Mouse (Mus musculus) ovary, adult 2 months (tissue): ENCODE data around the gene Slc22a17. TPM values are rescaled to one million over a fixed set of nuclear protein-coding genes. Genes with fewer than 3 reads are reported as not detected.

Source experiments
- polyA plus RNA-seq: library from polyadenylated mRNA; depleted of rRNA; stranded (reverse); fragments of >200 nt; gene quantifications from 2 replicates; pipeline ENCODE4 v1.2.3, GENCODE M21; 2012; rRNA removed

The Slc22a17 gene
- polyA plus RNA-seq = 262 and 375 TPM in 2 replicates

DNA sequence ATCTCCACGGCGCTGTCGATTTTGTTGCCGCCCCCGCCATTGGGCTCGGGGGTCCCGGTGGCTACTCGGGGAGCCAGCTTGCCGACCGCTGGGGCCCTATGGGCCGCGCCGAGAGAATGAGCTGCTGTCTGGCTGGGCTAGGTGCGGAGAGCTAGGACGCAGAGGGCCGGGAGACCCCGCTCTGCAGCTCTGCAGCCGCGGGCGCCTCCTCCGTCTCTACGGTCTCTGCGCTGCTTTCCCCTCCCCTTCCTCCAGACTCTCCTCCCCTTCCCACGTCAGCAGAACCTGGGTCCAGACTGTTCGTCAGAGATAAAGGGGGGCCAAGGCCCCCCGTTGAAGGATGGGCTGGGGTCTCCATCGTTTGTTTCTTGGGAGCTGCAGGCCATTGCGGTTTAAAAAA is at the start of gene Slc22a17:
Gene Slc22a17, minus strand, starts transcription at position 247 of the 400 bp plus-strand sequence.

DNA sequence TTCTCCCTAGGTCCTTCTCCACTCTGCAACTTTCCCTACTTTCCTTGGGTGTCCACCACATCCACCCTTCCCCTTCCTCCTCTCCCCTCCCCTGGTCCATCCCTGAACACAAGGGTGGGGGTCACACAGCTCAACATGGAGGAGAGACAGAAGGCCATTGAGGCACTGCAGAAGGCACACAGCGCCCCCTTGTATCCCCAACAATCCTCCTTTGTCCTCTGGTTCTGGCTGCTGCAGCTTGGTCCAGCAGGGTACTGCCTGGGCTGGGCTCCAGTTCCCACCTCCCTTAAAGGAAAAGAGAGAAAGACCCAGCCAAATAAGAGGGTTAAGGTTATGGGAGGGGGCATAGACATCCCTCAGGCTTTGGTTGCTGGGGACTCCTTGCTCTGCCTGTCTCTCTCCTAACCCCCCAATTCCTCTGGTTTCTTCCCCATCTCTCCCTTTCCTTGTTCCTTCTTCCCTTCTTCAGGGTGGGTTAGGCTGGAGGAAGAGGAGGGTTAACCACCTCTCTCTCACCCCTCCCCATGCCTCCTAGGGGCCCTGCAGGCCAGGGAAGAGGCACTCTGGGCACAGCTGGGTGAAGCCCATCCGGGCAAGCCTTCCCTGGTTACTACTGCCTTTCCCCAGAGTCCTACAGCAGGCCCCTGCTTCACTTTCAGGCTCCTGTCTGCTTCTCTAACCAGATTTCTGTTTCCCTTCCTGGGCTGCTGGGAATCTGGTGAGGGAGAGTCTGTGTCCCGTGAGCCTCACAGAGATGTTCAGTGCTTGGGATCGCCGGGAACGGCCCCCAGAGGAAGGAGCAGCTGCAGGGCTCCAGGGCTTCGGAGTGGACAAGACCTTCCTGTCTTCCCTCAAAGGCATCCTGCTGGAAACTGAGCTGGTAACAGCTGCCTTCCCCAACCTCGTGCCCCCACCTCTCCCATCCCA is 23.2 kb upstream of the Slc22a17 start, which contains the start of gene Cmtm5:
Gene Cmtm5, plus strand, starts transcription at position 358 of the 927 bp plus-strand sequence.

GRCm38 (mm10) chr14:54932645-54933150 is 19.8 kb upstream of the Slc22a17 start, which contains the start of gene Il25:
TSS of gene Il25 (plus strand) at chr14:54932695.

DNA sequence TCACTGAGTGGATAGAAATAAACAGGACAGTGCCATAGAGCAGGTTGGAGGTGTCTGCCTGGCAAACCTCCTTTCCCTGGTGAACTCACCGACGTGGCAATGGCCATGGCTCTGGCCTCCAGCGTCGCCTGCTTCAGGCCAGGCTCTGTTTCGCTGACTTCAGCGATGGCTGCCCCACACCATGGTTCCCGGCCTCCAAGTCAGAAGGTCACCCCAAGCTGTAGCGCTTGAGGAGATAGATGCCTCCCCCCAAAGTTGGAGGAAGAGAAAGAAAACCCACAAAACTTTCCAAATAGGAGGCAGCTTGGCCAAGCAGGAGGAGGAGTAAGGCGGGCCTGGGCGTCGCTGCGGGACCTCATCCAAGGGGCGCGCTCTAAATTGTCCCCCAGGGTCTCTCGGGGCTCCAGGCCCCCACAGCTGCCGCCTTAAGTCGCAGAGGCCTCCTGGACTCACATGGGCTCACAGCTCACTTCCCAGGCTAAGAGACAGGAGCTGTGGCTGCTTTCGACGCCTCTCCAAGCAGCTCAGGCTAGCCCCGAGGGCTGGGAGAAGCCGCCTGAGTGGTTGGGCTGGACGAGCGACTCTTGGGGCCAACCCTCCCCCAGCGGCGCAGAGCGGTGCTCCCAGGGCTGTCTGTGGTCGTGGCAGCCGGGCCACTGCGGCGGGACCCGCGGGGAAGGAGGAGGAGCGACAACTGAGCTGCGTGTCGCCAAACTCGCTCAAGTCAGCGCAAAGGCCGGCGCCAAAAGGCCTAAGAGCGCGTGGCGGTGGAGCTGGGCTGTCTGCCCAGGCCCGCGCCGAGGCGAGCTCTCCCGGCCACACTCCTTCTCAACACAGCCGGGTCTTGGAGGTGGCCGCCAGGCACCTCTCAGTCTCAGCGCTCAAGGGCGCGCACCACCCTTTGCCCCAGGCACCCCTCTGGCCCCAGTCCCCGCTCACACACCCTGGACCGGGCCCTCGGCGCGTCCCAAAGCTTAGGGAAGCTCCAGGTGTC is 12.7 kb upstream of the Slc22a17 start, which contains the start of gene Efs:
Gene Efs, minus strand, starts transcription at position 778 of the 994 bp plus-strand sequence.

GRCm38 (mm10) chr14:54892200-54892599 is 20.7 kb downstream of the Slc22a17 start, which contains the start of gene Pabpn1:
TSS of gene Pabpn1 (plus strand) at chr14:54892500.

GRCm38 (mm10) chr14:54883154-54884021 is 29.5 kb downstream of the Slc22a17 start, which contains the start of the genes Bcl2l2 and Gm20521:
TSS of gene Bcl2l2 (plus strand) at chr14:54883377.
TSS of gene Gm20521 (plus strand) at chr14:54883441.

GRCm38 (mm10) chr14:54877048-54877715 is 35.8 kb downstream of the Slc22a17 start, which contains the start of gene Ppp1r3e:
TSS of gene Ppp1r3e (minus strand) at chr14:54877550.

DNA sequence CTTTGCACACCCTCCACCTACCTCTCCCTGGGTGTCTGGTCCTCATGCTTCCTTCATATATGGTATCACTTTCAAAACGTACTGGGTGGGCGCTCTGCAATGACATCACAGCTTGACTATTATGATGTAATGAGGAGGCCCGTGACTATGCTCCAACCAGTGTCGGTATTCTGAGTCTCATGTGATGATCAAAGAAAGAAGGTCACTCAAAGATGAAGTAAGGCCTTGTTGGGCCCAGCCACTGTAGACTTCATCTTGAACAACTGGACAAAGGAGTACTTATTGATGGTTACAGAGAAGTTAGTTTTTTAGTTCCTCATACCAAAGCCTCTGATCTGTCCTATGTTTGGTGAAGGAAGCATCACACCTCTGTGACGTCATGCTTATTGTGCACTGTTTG is 42.1 kb downstream of the Slc22a17 start, which contains the start of gene Homez:
Gene Homez, minus strand, starts transcription at position 101 of the 400 bp plus-strand sequence.

Other genes with a start within 250 kb of the Slc22a17 start
- gene 1700123O20Rik, start 226.9 kb downstream of the Slc22a17 start, polyA plus RNA-seq = 72.7 and 96.5 TPM in 2 replicates
- gene Acin1, start 226.2 kb downstream of the Slc22a17 start, polyA plus RNA-seq = 165 and 172 TPM in 2 replicates
- gene Gm29776, start 214.3 kb downstream of the Slc22a17 start, polyA plus RNA-seq = 0.26 and 0.71 TPM in 2 replicates
- gene Cebpe, start 201.0 kb downstream of the Slc22a17 start, polyA plus RNA-seq = 2.2 and 2.5 TPM in 2 replicates
- 70.9 and 104 TPM in 2 replicates for gene Slc7a8, start 131.2 kb downstream of the Slc22a17 start, polyA plus RNA-seq
- 0.19 and 0.30 TPM in 2 replicates for gene Rnf212b, start 99.0 kb downstream of the Slc22a17 start, polyA plus RNA-seq
- gene Homez, start 42.2 kb downstream of the Slc22a17 start, polyA plus RNA-seq = 6.3 and 8.0 TPM in 2 replicates
- 34.3 and 54.4 TPM in 2 replicates for gene Ppp1r3e, start 35.6 kb downstream of the Slc22a17 start, polyA plus RNA-seq
- 48.5 and 61.4 TPM in 2 replicates for gene Bcl2l2, start 29.8 kb downstream of the Slc22a17 start, polyA plus RNA-seq
- 14.1 and 17.9 TPM in 2 replicates for gene Gm20521, start 29.7 kb downstream of the Slc22a17 start, polyA plus RNA-seq
- 120 and 167 TPM in 2 replicates for gene Pabpn1, start 20.6 kb downstream of the Slc22a17 start, polyA plus RNA-seq
- 66.5 and 92.1 TPM in 2 replicates for gene Efs, start 13.0 kb upstream of the Slc22a17 start, polyA plus RNA-seq
- gene Il25, start 19.6 kb upstream of the Slc22a17 start, polyA plus RNA-seq = 0.97 and 1.7 TPM in 2 replicates
- gene Cmtm5, start 23.1 kb upstream of the Slc22a17 start, polyA plus RNA-seq = 2.8 and 5.0 TPM in 2 replicates
- 0.36 and 0.39 TPM in 2 replicates for gene Myh6, start 53.8 kb upstream of the Slc22a17 start, polyA plus RNA-seq
- not detected in 2 replicates for gene Gm17428, start 63.8 kb upstream of the Slc22a17 start, polyA plus RNA-seq
- 0.63 and 0.85 TPM in 2 replicates for gene Myh7, start 81.5 kb upstream of the Slc22a17 start, polyA plus RNA-seq
- gene Ngdn, start 102.3 kb upstream of the Slc22a17 start, polyA plus RNA-seq = 8.5 and 10.3 TPM in 2 replicates
- gene Zfhx2, start 179.2 kb upstream of the Slc22a17 start, polyA plus RNA-seq = 1.3 and 1.5 TPM in 2 replicates
- 5.6 and 7.9 TPM in 2 replicates for gene Thtpa, start 181.7 kb upstream of the Slc22a17 start, polyA plus RNA-seq
- gene Ap1g2, start 193.5 kb upstream of the Slc22a17 start, polyA plus RNA-seq = 36.3 and 37.4 TPM in 2 replicates
- 14.2 and 24.0 TPM in 2 replicates for gene Jph4, start 203.8 kb upstream of the Slc22a17 start, polyA plus RNA-seq